Mouse (Mus musculus) fat pad, adult 2 months (tissue): ENCODE measurements at regions not wholly inside any gene's neighbourhood (a gene's known extent, or its start where the extent isn't known, plus 50 kb on each side); places are given as distances from the start of the nearest gene placed in this dataset.
"Not testable (repeated sequence)": the region's sequence is repeated elsewhere in the genome, so short reads cannot be mapped to it uniquely, and the experiment has no call there.

Source experiments
- DNase-seq: peaks from one replicate; pipeline ENCODE4 v3.0.0-alpha.2; 2011; ENCODE audit warnings: low read depth, low spot score; ENCODE audit errors: extremely low read depth

DNA sequence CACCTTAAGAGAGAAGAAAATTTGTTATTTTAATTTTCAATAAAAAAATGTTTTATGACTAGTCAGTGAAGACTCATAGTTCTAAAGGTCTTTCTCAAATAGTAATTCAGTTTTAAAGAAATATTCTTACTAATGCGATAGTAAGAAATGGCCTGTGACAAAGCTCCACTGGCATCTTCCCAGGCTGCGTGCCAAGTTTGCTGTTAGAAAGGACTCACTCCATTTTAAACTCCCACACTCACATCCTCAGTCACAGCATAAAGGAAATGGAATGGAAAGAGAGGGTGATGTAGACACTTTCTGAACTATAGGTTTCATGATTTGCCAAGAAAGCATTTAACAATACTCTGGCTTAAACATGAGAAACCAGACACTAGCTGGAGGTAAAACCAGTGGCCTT, 436.6 kb downstream of the Mei4 start:
- DNase-seq = no peak

DNA sequence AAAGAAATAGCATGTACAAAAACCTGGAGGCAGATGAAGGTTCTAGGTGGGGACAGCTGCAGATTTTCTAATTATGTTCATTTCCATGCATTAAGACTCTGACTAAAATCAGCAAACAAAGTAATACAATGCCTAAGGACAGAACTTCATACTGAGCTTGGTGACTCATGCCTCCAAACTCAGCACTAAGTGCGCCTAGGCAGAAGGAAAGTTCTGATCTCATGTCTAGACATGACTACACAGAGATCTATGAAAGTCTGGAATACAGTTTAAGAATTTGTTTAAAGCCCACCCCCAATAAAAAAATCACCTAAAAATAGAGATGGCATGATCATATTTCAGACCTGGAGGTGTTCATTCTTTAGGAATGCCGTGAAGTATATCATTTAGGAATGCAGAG, 442.8 kb downstream of the Mei4 start:
- no peak for DNase-seq

GRCm38 (mm10) chr9:82312466-82312865, 449.0 kb downstream of the Mei4 start:
- no peak for DNase-seq

DNA sequence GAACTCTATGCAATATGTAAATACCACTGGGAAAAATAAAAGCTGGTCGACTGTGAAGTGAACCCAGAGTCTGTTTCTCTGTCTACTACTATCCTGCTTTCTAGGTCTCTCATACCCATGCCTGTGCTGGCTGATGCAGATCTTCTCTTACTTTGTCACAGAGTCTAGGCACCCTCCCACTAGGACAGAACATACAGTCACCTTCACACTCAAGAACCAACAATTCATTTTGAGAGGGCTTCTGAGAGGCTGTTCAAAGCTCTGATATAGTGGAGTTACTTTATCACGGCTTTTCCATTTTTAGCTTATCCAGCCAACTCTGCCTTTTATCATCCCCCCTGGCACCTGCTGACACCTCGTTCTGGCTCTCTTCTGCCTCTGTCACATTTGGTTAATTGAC, 477.0 kb downstream of the Mei4 start:
- no peak for DNase-seq

DNA sequence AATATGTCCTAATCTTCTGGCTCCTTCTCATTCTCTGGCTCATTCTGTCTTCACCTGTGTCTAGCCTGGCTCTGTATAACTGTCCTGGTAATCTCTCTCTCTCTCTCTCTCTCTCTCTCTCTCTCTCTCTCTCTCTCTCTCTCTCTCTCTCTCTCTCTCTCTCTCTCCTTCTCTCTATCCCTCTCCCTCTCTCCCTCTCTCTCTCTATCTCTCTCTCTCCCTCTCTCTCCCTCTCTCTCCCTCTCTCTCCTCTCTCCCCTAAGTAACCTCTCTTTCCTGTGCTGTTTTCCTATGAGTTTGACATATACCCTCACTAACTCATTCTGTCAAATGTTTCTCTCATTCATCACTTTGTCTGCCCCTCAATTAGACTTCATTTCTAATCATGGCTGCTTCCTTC, 478.6 kb upstream of the Irak1bp1 start:
- DNase-seq = not testable (repeated sequence)

DNA sequence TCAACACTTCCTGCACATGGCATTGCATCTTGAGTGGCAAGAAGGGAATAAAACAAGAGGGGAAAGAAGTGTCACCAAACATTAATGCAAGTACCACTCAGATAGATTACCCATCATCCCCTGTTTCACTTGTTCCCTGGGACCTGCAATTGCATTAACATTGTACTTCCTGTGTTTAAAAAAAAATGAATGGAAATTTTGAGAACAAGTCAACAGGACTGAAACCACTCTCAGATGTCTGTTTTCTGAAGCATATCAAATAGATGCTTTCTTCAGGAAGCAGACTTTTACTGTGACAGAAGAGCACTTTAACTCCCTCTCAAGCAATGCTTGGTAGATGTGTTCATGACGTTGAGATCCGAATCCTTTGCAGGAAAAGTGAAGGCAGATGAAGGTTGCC, 469.8 kb upstream of the Irak1bp1 start:
- DNase-seq = no peak

DNA sequence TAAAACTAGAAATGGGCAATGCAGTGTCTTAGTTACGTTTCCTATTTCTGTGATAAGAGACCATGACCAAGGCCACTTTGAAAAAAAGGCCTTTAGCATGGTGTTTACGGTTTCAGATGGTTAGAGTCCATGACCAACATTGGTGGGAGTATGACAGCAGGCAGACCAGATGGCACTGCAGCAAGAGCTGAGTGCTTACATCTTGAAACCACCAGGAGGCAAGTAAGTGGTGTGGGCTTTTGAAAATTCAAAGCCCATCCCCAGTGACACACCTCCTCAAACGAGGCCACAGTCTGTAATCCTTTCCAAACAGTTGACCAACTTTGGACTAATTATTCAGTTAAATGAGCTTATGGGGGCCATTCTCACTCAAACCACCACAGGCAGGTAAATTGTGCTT, 427.0 kb upstream of the Irak1bp1 start:
- DNase-seq = no peak

DNA sequence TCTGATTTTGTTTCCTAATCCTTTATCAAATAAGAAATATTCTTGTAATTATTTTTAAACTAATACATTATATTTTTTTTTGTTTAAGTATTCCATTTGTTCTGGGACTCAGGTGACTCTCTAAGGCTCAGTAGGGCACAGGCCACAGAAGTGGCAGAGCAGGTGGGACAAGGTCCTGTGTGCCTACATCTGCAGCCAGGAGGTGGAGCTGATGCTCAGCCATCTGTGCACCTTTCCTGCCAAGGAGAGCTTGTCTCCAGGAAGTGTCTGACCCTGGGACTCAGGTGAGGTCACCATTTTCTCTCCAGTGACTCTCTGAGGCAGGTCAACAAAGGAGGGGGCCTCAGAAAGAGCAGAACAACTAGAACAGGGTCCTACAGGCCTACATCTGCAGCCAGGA, 425.3 kb upstream of the Irak1bp1 start:
- DNase-seq = peak; percentile 66

GRCm38 (mm10) chr9:82407177-82407576, 422.2 kb upstream of the Irak1bp1 start:
- DNase-seq = no peak

DNA sequence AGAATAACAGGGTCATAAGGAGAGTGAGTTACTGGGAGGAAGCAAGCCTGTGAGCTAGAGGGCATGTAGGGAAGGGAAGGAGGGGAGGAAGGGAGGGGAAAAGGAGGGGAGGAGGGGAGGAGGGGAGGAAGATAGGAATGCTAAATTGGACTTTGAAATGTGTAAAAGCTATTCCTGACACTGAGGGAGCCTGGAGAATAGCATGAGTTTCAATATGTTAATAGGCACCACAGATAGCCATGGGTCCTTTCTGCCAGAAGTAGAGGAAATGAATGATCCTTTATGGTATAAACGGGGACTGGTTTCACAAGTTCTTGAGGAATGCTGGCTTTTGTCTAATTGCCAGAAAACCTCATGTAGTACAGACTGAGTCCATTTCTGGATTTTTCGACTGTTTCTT, 420.4 kb upstream of the Irak1bp1 start:
- no peak for DNase-seq
